17 mouse cellular contexts compared by ENCODE assay signal in the genomic region with DNA sequence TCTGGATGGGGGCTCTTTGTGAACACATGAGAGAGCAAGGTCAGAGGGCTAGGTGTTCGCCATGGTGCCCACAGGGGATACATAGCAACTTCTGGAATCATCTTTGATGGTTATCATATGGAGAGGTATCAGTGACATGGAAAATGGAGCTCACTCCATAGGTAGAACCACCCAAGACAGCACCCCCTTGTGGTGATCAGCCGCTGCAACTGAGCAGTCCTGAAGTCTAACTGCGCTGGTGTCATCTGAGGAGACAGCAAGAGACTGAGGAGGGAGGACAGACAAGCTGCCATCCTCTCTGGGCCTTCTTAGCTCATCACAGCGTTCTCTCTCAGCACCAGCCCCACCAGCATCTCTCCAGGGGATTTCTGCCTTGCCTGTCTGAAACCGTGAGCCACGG. TPM values are rescaled to one million over a fixed set of nuclear protein-coding genes. Genes with fewer than 3 reads are reported as not detected.
DNase-seq lines count a peak whose midpoint lies in the region; ATAC-seq and TF ChIP-seq lines count a peak whose summit lies in the region.
"Had no signal": no experiment of that assay in that cellular context is flagged by ENCODE, and none has a peak within 500 bp of the region (broad histone marks: within the 10 kb centered on the region; RNA-seq: fewer than 3 reads in every experiment).

No protein-coding gene starts in this region.

- no peak for TF ChIP-seq EP300 in liver, postnatal 0 days (IDR thresholded peaks at IDR 0.05; ENCODE audit: low read depth)
- no peak for TF ChIP-seq EP300 in CH12.LX (IDR thresholded peaks at IDR 0.05; ENCODE audit: low read length)

- DNase-seq in forebrain, postnatal 0 days, result no peak
- no peak for DNase-seq in forebrain, embryonic 11.5 days (ENCODE audit: low spot score)
- DNase-seq in liver, postnatal 0 days, result no peak
- DNase-seq in liver, embryonic 11.5 days (ENCODE audit: low spot score), result no peak
- no peak for DNase-seq in CH12.LX (ENCODE audit: extremely low read depth)
- DNase-seq in right cerebral cortex, postnatal 10 days (ENCODE audit: low spot score in 2 of 2), result no peak
- DNase-seq: layer of hippocampus, postnatal 36 days had no signal

- no peaks in the 10 kb centered on the region for H3K4me1 ChIP-seq in forebrain, postnatal 0 days (ENCODE audit: insufficient read depth)
- H3K4me1 ChIP-seq in forebrain, embryonic 11.5 days (replicated peaks; ENCODE audit: control insufficient read depth, insufficient read depth, low read length), result peaks cover 5% of the 10 kb centered on the region
- H3K4me1 ChIP-seq in liver, postnatal 0 days (ENCODE audit: insufficient read depth), result no peaks in the 10 kb centered on the region
- H3K4me1 ChIP-seq in liver, embryonic 11.5 days (replicated peaks; ENCODE audit: control insufficient read depth, insufficient read depth, low read length), result 0 out of 2 replicates have a peak, but pooled peaks cover 4% of the 10 kb centered on the region
- H3K4me1 ChIP-seq in CH12.LX (ENCODE audit: control insufficient read depth in 1 of 2, insufficient read depth in 2 of 2), result peaks cover 0 to 31% of the 10 kb centered on the region in 2 experiments; a peak in 2 of 4 replicates
- H3K4me1 ChIP-seq in bone marrow, adult 2 months (ENCODE audit: control insufficient read depth, insufficient read depth, low read length), result no peaks in the 10 kb centered on the region

- H3K4me2 ChIP-seq in forebrain, postnatal 0 days (ENCODE audit: low read depth), result no peak overlapping the region
- no peak overlapping the region for H3K4me2 ChIP-seq in forebrain, embryonic 11.5 days (ENCODE audit: low read depth, low read length, severe bottlenecking)
- no peak overlapping the region for H3K4me2 ChIP-seq in liver, postnatal 0 days (ENCODE audit: low read depth, low read length)
- no peak overlapping the region for H3K4me2 ChIP-seq in liver, embryonic 11.5 days
- H3K4me2 ChIP-seq in CH12.LX (ENCODE audit: insufficient read depth, low read depth, poor library complexity, severe bottlenecking), result no peak overlapping the region
- H3K4me2 ChIP-seq: embryonic facial prominence, embryonic 13.5 days; forebrain, embryonic 12.5 days; hindbrain, embryonic 15.5 days; limb, embryonic 12.5 days; midbrain, embryonic 13.5 days; neural tube, embryonic 12.5 days had no signal

- H3K9ac ChIP-seq in forebrain, postnatal 0 days, result no peak overlapping the region
- H3K9ac ChIP-seq in forebrain, embryonic 11.5 days (ENCODE audit: low read length), result no peak overlapping the region
- no peak overlapping the region for H3K9ac ChIP-seq in liver, postnatal 0 days (replicated peaks)
- no peak overlapping the region for H3K9ac ChIP-seq in liver, embryonic 11.5 days (ENCODE audit: low read depth, low read length)
- H3K9ac ChIP-seq in CH12.LX (ENCODE audit: insufficient read depth, low read depth), result no peak overlapping the region
- H3K9ac ChIP-seq: embryonic facial prominence, embryonic 13.5 days; forebrain, embryonic 12.5 days; hindbrain, embryonic 15.5 days; limb, embryonic 12.5 days; midbrain, embryonic 13.5 days; neural tube, embryonic 12.5 days had no signal

- in situ Hi-C loops in CH12.LX (cut with MboI; ENCODE audit: low pct_ligation_motif_present, low pct_unique_long_range_greater_than_20kb, low sequenced_read_pairs), result no loop called here

- no peak; the same call in 1 of the 2 replicates for ATAC-seq in forebrain, postnatal 0 days
- no peak for ATAC-seq in forebrain, embryonic 11.5 days (replicated peaks; ENCODE audit: low FRiP score)
- ATAC-seq in liver, postnatal 0 days, result no peak
- ATAC-seq in liver, embryonic 11.5 days (replicated peaks; ENCODE audit: low FRiP score), result no peak
- ATAC-seq in activated CD4-positive, CD25-positive, alpha-beta regulatory T cell, adult 4 months, result no peak
- ATAC-seq: midbrain, embryonic 13.5 days had no signal

- no peaks in the 10 kb centered on the region for H3K79me2 ChIP-seq in CH12.LX (replicated peaks; ENCODE audit: control insufficient read depth, extremely low read depth, insufficient read depth, poor library complexity, severe bottlenecking)

- no peak overlapping the region for H3K27ac ChIP-seq in forebrain, postnatal 0 days (ENCODE audit: low read depth, low read length)
- no peak overlapping the region for H3K27ac ChIP-seq in forebrain, embryonic 11.5 days (ENCODE audit: low read depth, low read length)
- no peak overlapping the region for H3K27ac ChIP-seq in liver, postnatal 0 days (ENCODE audit: low read depth)
- H3K27ac ChIP-seq in liver, embryonic 11.5 days (ENCODE audit: low read depth, low read length), result no peak overlapping the region
- no peak overlapping the region for H3K27ac ChIP-seq in CH12.LX (ENCODE audit: insufficient read depth, low read depth)
- no peak overlapping the region for H3K27ac ChIP-seq in bone marrow, adult 2 months (ENCODE audit: control insufficient read depth, insufficient read depth, low read depth, low read length, poor library complexity)
- H3K27ac ChIP-seq: embryonic facial prominence, embryonic 13.5 days; forebrain, embryonic 12.5 days; hindbrain, embryonic 15.5 days; limb, embryonic 12.5 days; midbrain, embryonic 13.5 days; neural tube, embryonic 12.5 days had no signal

- H3K27me3 ChIP-seq in forebrain, postnatal 0 days (ENCODE audit: insufficient read depth, low read length), result peaks cover 4% of the 10 kb centered on the region; the same call in 1 of the 2 replicates
- H3K27me3 ChIP-seq in forebrain, embryonic 11.5 days (ENCODE audit: control insufficient read depth, insufficient read depth, low read length), result peaks cover 22% of the 10 kb centered on the region
- H3K27me3 ChIP-seq in liver, postnatal 0 days (ENCODE audit: insufficient read depth, low read length), result peaks cover 6% of the 10 kb centered on the region
- peaks cover 25% of the 10 kb centered on the region for H3K27me3 ChIP-seq in liver, embryonic 11.5 days (replicated peaks; ENCODE audit: control insufficient read depth, insufficient read depth, low read length)
- H3K27me3 ChIP-seq in CH12.LX (replicated peaks), result peaks cover 32% of the 10 kb centered on the region

- TF ChIP-seq RAD21 in CH12.LX (IDR thresholded peaks at IDR 0.05; ENCODE audit: low read depth, low read length), result no peak; the same call in 1 of the 2 replicates

- TF ChIP-seq CTCF in forebrain, postnatal 0 days (IDR thresholded peaks at IDR 0.05; ENCODE audit: low read depth), result peak; percentile 34; the same call in 1 of the 2 replicates
- peak; percentile 40 for TF ChIP-seq CTCF in liver, postnatal 0 days (IDR thresholded peaks at IDR 0.05; ENCODE audit: low read depth)
- peak; percentile 50 to 51 for TF ChIP-seq CTCF in CH12.LX (conservative IDR thresholded peaks at IDR 0.05 in 1 of 2, IDR thresholded peaks at IDR 0.05 in 1 of 2; ENCODE audit: low read depth in 2 of 2, low read length in 2 of 2)
- TF ChIP-seq CTCF in bone marrow, adult 2 months (IDR thresholded peaks at IDR 0.05; ENCODE audit: control insufficient read depth, insufficient read depth, low read length), result peak; percentile 26; the same call in 1 of the 2 replicates

- no peak overlapping the region for H3K4me3 ChIP-seq in forebrain, postnatal 0 days (ENCODE audit: low read depth, low read length)
- no peak overlapping the region for H3K4me3 ChIP-seq in forebrain, embryonic 11.5 days (ENCODE audit: low read depth, low read length)
- no peak overlapping the region for H3K4me3 ChIP-seq in liver, postnatal 0 days (ENCODE audit: low read depth, low read length)
- H3K4me3 ChIP-seq in liver, embryonic 11.5 days (ENCODE audit: low read depth, low read length), result no peak overlapping the region
- H3K4me3 ChIP-seq in CH12.LX (replicated peaks in 1 of 3; ENCODE audit: low read depth in 2 of 3, low read length in 2 of 3, poor library complexity in 1 of 3), result no peak overlapping the region
- no peak overlapping the region for H3K4me3 ChIP-seq in bone marrow, adult 2 months (replicated peaks; ENCODE audit: control insufficient read depth, low read depth, low read length)
- H3K4me3 ChIP-seq: embryonic facial prominence, embryonic 13.5 days; forebrain, embryonic 12.5 days; hindbrain, embryonic 15.5 days; limb, embryonic 12.5 days; midbrain, embryonic 13.5 days; neural tube, embryonic 12.5 days had no signal

- H3K9me3 ChIP-seq in forebrain, postnatal 0 days (ENCODE audit: low read length), result no peaks in the 10 kb centered on the region
- H3K9me3 ChIP-seq in forebrain, embryonic 11.5 days (ENCODE audit: control insufficient read depth, low read length), result no peaks in the 10 kb centered on the region
- no peaks in the 10 kb centered on the region for H3K9me3 ChIP-seq in liver, postnatal 0 days (ENCODE audit: low read length)
- no peaks in the 10 kb centered on the region for H3K9me3 ChIP-seq in liver, embryonic 11.5 days (ENCODE audit: control insufficient read depth, low read length)
- H3K9me3 ChIP-seq in CH12.LX (replicated peaks; ENCODE audit: low read length), result no peaks in the 10 kb centered on the region
- H3K9me3 ChIP-seq: embryonic facial prominence, embryonic 13.5 days; forebrain, embryonic 12.5 days; hindbrain, embryonic 15.5 days; limb, embryonic 12.5 days; midbrain, embryonic 13.5 days; neural tube, embryonic 12.5 days had no signal

- dilution Hi-C loops in CH12.LX (cut with MboI; ENCODE audit: extremely low pct_ligation_motif_present, extremely low pct_unique_long_range_greater_than_20kb, low sequenced_read_pairs), result no loop called here

- no peak for TF ChIP-seq POLR2A in CH12.LX (IDR thresholded peaks at IDR 0.05; ENCODE audit: low read depth, low read length)
- no peak for TF ChIP-seq POLR2A in bone marrow, adult 2 months (IDR thresholded peaks at IDR 0.05; ENCODE audit: borderline replicate concordance, control insufficient read depth, low read depth, low read length)

- 51% methylated on average over 6 of the region's 6 CpGs for WGBS in forebrain, postnatal 0 days
- 55% methylated on average over 6 of the region's 6 CpGs for WGBS in forebrain, embryonic 11.5 days
- 50% methylated on average over 6 of the region's 6 CpGs for WGBS in liver, postnatal 0 days (ENCODE audit: insufficient replicate concordance)
- 51% methylated on average over 6 of the region's 6 CpGs for WGBS in liver, embryonic 11.5 days
- WGBS in bone marrow, adult 2 months, result 50% methylated on average over 6 of the region's 6 CpGs

- H3K36me3 ChIP-seq in forebrain, postnatal 0 days (ENCODE audit: insufficient read depth), result no peaks in the 10 kb centered on the region
- no peaks in the 10 kb centered on the region for H3K36me3 ChIP-seq in forebrain, embryonic 11.5 days (ENCODE audit: control insufficient read depth, insufficient read depth, low read length)
- H3K36me3 ChIP-seq in liver, postnatal 0 days (replicated peaks; ENCODE audit: insufficient read depth, low read length), result no peaks in the 10 kb centered on the region
- no peaks in the 10 kb centered on the region for H3K36me3 ChIP-seq in liver, embryonic 11.5 days (ENCODE audit: control insufficient read depth, insufficient read depth, low read length)
- H3K36me3 ChIP-seq in CH12.LX (replicated peaks in 1 of 2; ENCODE audit: control insufficient read depth in 1 of 2, insufficient read depth in 1 of 2, low read length in 1 of 2), result no peaks in the 10 kb centered on the region
- H3K36me3 ChIP-seq: embryonic facial prominence, embryonic 13.5 days; forebrain, embryonic 12.5 days; hindbrain, embryonic 15.5 days; midbrain, embryonic 13.5 days; neural tube, embryonic 12.5 days had no signal

RNA-seq across cellular contexts. Expression of gene Lmx1b, which starts 39.8 kb away (rescaled TPM):
- total RNA-seq in forebrain, postnatal 0 days (2014; rRNA removed), result 0.54 and 2.0 TPM in 2 replicates
- 0.05 and 0.24 TPM in 2 replicates for polyA plus RNA-seq in forebrain, postnatal 0 days (2015; fragmentation: Nextera tagmentation; extraction: Ambion mirVana)
- polyA plus RNA-seq in forebrain, embryonic 11.5 days (2014; fragmentation: Nextera tagmentation; extraction: Ambion mirVana), result 1.0 and 1.6 TPM in 2 replicates
- not detected in 2 replicates for polyA plus RNA-seq in liver, postnatal 0 days (2015; fragmentation: Nextera tagmentation; extraction: Ambion mirVana)
- polyA plus RNA-seq in liver, embryonic 11.5 days (2014; fragmentation: Nextera tagmentation; extraction: Ambion mirVana), result 0.14 TPM in 1 of 2 replicates, not detected in the other
- total RNA-seq in CH12.LX (2012; rRNA removed), result not detected in 2 replicates
- total RNA-seq in CH12.LX (2014; rRNA removed), result not detected in 2 replicates
- polyA plus RNA-seq in CH12.LX (2012; ENCODE audit: insufficient read length, low read depth), result not detected in 2 replicates
- not detected in 2 replicates for polyA plus RNA-seq in bone marrow, adult 2 months (2011; ENCODE audit: insufficient read depth, insufficient read length, low replicate concordance, missing spikeins)
- polyA plus RNA-seq in activated CD4-positive, CD25-positive, alpha-beta regulatory T cell, adult 4 months (2017; shearing (Covaris generic)), result not detected
- polyA plus RNA-seq: lung, embryonic 16.5 days; spleen, adult 2 months had no signal
